Mouse (Mus musculus): ENCODE data around the gene Shh.

DNA sequence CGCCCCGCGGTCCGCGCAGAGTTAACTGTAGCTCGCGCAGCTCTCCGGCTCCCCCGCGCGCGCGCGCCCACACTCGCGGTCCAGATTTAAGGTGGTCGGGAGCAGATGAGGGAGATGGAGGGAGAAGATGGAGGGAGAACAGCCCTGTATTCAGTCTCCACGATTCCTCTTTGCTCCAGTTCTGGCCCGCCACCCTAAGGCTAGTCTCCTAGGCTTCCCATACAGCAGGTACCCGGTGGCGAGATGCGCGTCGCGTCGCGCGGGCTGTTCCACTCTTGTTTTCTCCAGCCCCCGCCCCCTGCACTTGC is 2.0 kb downstream of the Shh start:
- TF ChIP-seq CTCF (IDR thresholded peaks at IDR 0.05; ENCODE audit: control insufficient read depth, insufficient read depth, insufficient replicate concordance, low read depth, low read length): no peak
- TF ChIP-seq POLR2A (IDR thresholded peaks at IDR 0.05; ENCODE audit: control insufficient read depth, low read depth, low read length): no peak

All from testis, adult 2 months (tissue).